8 mouse cellular contexts compared by ENCODE assay signal in genomic region chr19:4927904-4928531, GRCm38 (mm10). TPM values are rescaled to one million over a fixed set of nuclear protein-coding genes. Genes with fewer than 3 reads are reported as not detected.
DNase-seq lines count a peak whose midpoint lies in the region; ATAC-seq and TF ChIP-seq lines count a peak whose summit lies in the region.

Dpp3 (minus strand) TSS chr19:4928287.

- no peaks in the 10 kb centered on the region for H3K9me3 ChIP-seq in embryonic facial prominence, embryonic 13.5 days
- H3K9me3 ChIP-seq in limb, embryonic 12.5 days: no peaks in the 10 kb centered on the region
- H3K9me3 ChIP-seq in midbrain, embryonic 15.5 days: no peaks in the 10 kb centered on the region

- peaks cover 26% of the 10 kb centered on the region for H3K4me1 ChIP-seq in embryonic facial prominence, embryonic 13.5 days
- H3K4me1 ChIP-seq in kidney, adult 2 months (ENCODE audit: control insufficient read depth, insufficient read depth, low read length): peaks cover 7% of the 10 kb centered on the region; the same call in 1 of the 2 replicates
- H3K4me1 ChIP-seq in limb, embryonic 12.5 days (replicated peaks): peaks cover 17% of the 10 kb centered on the region
- H3K4me1 ChIP-seq in midbrain, embryonic 15.5 days: peaks cover 27% of the 10 kb centered on the region
- H3K4me1 ChIP-seq in spleen, adult 2 months (ENCODE audit: control insufficient read depth, insufficient read depth, insufficient read length): peaks cover 3% of the 10 kb centered on the region; the same call in 1 of the 2 replicates

- H3K4me3 ChIP-seq in embryonic facial prominence, embryonic 13.5 days: peak within 1 kb of the TSS; percentile 63
- H3K4me3 ChIP-seq in kidney, adult 2 months (ENCODE audit: insufficient read depth, low read depth, low read length): peak within 1 kb of the TSS; percentile 68
- H3K4me3 ChIP-seq in limb, embryonic 12.5 days (replicated peaks): peak within 1 kb of the TSS; percentile 54
- peak within 1 kb of the TSS; percentile 70 for H3K4me3 ChIP-seq in midbrain, embryonic 15.5 days
- peak within 1 kb of the TSS; percentile 75 for H3K4me3 ChIP-seq in spleen, adult 2 months (ENCODE audit: extremely low read depth, insufficient read depth, insufficient read length)

- H3K27me3 ChIP-seq in embryonic facial prominence, embryonic 13.5 days: no peaks in the 10 kb centered on the region
- no peaks in the 10 kb centered on the region for H3K27me3 ChIP-seq in kidney, adult 2 months (replicated peaks; ENCODE audit: control insufficient read depth, insufficient read depth, low read length)
- no peaks in the 10 kb centered on the region for H3K27me3 ChIP-seq in limb, embryonic 12.5 days
- no peaks in the 10 kb centered on the region for H3K27me3 ChIP-seq in midbrain, embryonic 15.5 days (replicated peaks)
- H3K27me3 ChIP-seq in spleen, adult 2 months (ENCODE audit: control insufficient read depth, insufficient read depth, low read length): no peaks in the 10 kb centered on the region

- peaks cover 44% of the 10 kb centered on the region for H3K36me3 ChIP-seq in embryonic facial prominence, embryonic 13.5 days
- no peaks in the 10 kb centered on the region for H3K36me3 ChIP-seq in kidney, adult 2 months (ENCODE audit: control insufficient read depth, insufficient read depth, low read length)
- H3K36me3 ChIP-seq in limb, embryonic 12.5 days: peaks cover 33% of the 10 kb centered on the region
- peaks cover under 1% of the 10 kb centered on the region; the same call in 1 of the 2 replicates for H3K36me3 ChIP-seq in midbrain, embryonic 15.5 days (replicated peaks)
- peaks cover 6% of the 10 kb centered on the region for H3K36me3 ChIP-seq in spleen, adult 2 months (ENCODE audit: control insufficient read depth, insufficient read depth, low read length)

- peak; percentile 96 for DNase-seq in 3134 (ENCODE audit: extremely low read depth, insufficient read length, low spot score)
- peak; percentile 100 for DNase-seq in adrenal gland, postnatal 36 days
- peak; percentile 99 to 100 for DNase-seq in heart, adult 18-20 months
- peak; percentile 99 for DNase-seq in kidney, adult 2 months
- peak; percentile 92 to 100 for DNase-seq in spleen, adult 2 months (ENCODE audit: low read depth in 1 of 2, low spot score in 2 of 2)

- H3K4me2 ChIP-seq in embryonic facial prominence, embryonic 13.5 days: peak within 1 kb of the TSS; percentile 65
- H3K4me2 ChIP-seq in limb, embryonic 12.5 days: peak within 1 kb of the TSS; percentile 71
- peak within 1 kb of the TSS; percentile 68 for H3K4me2 ChIP-seq in midbrain, embryonic 15.5 days

- peak within 1 kb of the TSS; percentile 76 for H3K9ac ChIP-seq in embryonic facial prominence, embryonic 13.5 days
- peak within 1 kb of the TSS; percentile 67 for H3K9ac ChIP-seq in limb, embryonic 12.5 days (replicated peaks)
- peak within 1 kb of the TSS; percentile 60 for H3K9ac ChIP-seq in midbrain, embryonic 15.5 days

- ATAC-seq in embryonic facial prominence, embryonic 13.5 days (ENCODE audit: insufficient number of reproducible peaks, insufficient read depth, low FRiP score, low TSS enrichment, low read depth): peak; percentile 95
- ATAC-seq in limb, embryonic 12.5 days (ENCODE audit: insufficient number of reproducible peaks, insufficient read depth, low FRiP score, low TSS enrichment, low read depth): peak; percentile 98
- peak; percentile 97 for ATAC-seq in midbrain, embryonic 15.5 days (replicated peaks)

- TF ChIP-seq CTCF in kidney, adult 2 months (conservative IDR thresholded peaks at IDR 0.05; ENCODE audit: insufficient read depth, insufficient read length, low read depth, low read length): no peak
- no peak for TF ChIP-seq CTCF in spleen, adult 2 months (IDR thresholded peaks at IDR 0.05; ENCODE audit: extremely low read depth, insufficient read depth, insufficient read length, insufficient replicate concordance)

- peak; percentile 17 for TF ChIP-seq POLR2A in kidney, adult 2 months (IDR thresholded peaks at IDR 0.05; ENCODE audit: low read depth, low read length)
- peak; percentile 76; the same call in 1 of the 2 replicates for TF ChIP-seq POLR2A in spleen, adult 2 months (IDR thresholded peaks at IDR 0.05; ENCODE audit: low read depth, low read length)

- H3K27ac ChIP-seq in embryonic facial prominence, embryonic 13.5 days: peak within 1 kb of the TSS; percentile 86
- no peak within 1 kb of the TSS; the same call in 1 of the 2 replicates for H3K27ac ChIP-seq in kidney, adult 2 months (ENCODE audit: insufficient read depth, low read depth, low read length)
- peak within 1 kb of the TSS; percentile 86 for H3K27ac ChIP-seq in limb, embryonic 12.5 days
- peak within 1 kb of the TSS; percentile 80 for H3K27ac ChIP-seq in midbrain, embryonic 15.5 days
- peak within 1 kb of the TSS; percentile 17; the same call in 1 of the 2 replicates for H3K27ac ChIP-seq in spleen, adult 2 months (ENCODE audit: insufficient read depth, low read length)

- WGBS in embryonic facial prominence, embryonic 13.5 days: under 1% methylated on average over 32 of the region's 32 CpGs
- WGBS in kidney, adult 2 months: under 1% methylated on average over 32 of the region's 32 CpGs
- WGBS in limb, embryonic 12.5 days: under 1% methylated on average over 32 of the region's 32 CpGs
- WGBS in midbrain, embryonic 15.5 days: under 1% methylated on average over 32 of the region's 32 CpGs
- WGBS in spleen, adult 2 months: under 1% methylated on average over 32 of the region's 32 CpGs

RNA-seq across cellular contexts. Expression of gene Dpp3, which starts in this region (rescaled TPM):
- total RNA-seq in adrenal gland, postnatal 36 days (2021): 100 to 1,000 TPM in 1 of 2 experiments, 10 to 100 TPM in 1; 86.1 to 110 TPM
- 110 and 121 TPM in 2 replicates for polyA plus RNA-seq in embryonic facial prominence, embryonic 13.5 days (2015; fragmentation: Nextera tagmentation; extraction: Ambion mirVana)
- total RNA-seq in heart, adult 18-20 months (2021): 10 to 100 TPM; 15.6 to 18.2 TPM
- 73.8 and 84.4 TPM in 2 replicates for polyA plus RNA-seq in kidney, adult 2 months (2012; rRNA removed)
- polyA plus RNA-seq in limb, embryonic 12.5 days (2016; fragmentation: Nextera tagmentation; extraction: Ambion mirVana): 148 and 152 TPM in 2 replicates
- polyA plus RNA-seq in midbrain, embryonic 15.5 days (2015; fragmentation: Nextera tagmentation; extraction: Ambion mirVana): 125 TPM in 2 replicates
- 79.5 and 98.8 TPM in 2 replicates for polyA plus RNA-seq in spleen, adult 2 months (2012; rRNA removed)

Comparison
In these comparisons a context has a peak if more than half of its experiments do, and no peak if none do; other contexts are left out.
1. RNA of gene Dpp3 (total RNA-seq): 86.1 to 110 TPM in adrenal gland, postnatal 36 days; 15.6 to 18.2 TPM in heart, adult 18-20 months; every median in the first group is over 4 times any median in the second.
2. Peak in every context shown above with its lines, with median percentiles within 50 percentile points of each other: DNase-seq, ATAC-seq, H3K4me2 ChIP-seq, H3K4me3 ChIP-seq and H3K9ac ChIP-seq.